Mouse (Mus musculus) liver, embryonic 14.5 days (tissue): ENCODE data around the gene Bpifc. TPM values are rescaled to one million over a fixed set of nuclear protein-coding genes. Genes with fewer than 3 reads are reported as not detected.

Experiments
- ATAC-seq: fragments of 200-750 bp; cut with Nextera tagmentation; 2 replicates; pipeline ENCODE4 v1.8.0; 2017; ENCODE audit warnings: moderate number of reproducible peaks, mild to moderate bottlenecking, moderate library complexity; ENCODE audit not compliant: insufficient read depth
- DNase-seq, 3 experiments: peaks; one replicate each; pipeline ENCODE4 v3.0.0-alpha.2; 2012 to 2013; ENCODE audit warnings: low read depth in 3 of 3, low spot score in 3 of 3
- H3K27ac ChIP-seq: fragments of 300-500 bp; sonication (generic); 2 replicates; pipeline ENCODE4 v1.5.1; 2014; ENCODE audit warnings: moderate library complexity, mild to moderate bottlenecking, control low read depth, inconsistent platforms
- H3K27me3 ChIP-seq: fragments of 300-500 bp; sonication (generic); 2 replicates; pipeline ENCODE4 v1.6.1; 2014; ENCODE audit warnings: mild to moderate bottlenecking, low read length, moderate library complexity; ENCODE audit not compliant: control insufficient read depth, insufficient read depth
- H3K36me3 ChIP-seq: fragments of 300-500 bp; sonication (generic); replicated peaks from 2 replicates; pipeline ENCODE4 v1.6.1; 2014; ENCODE audit warnings: low read depth; ENCODE audit not compliant: control insufficient read depth, insufficient read depth
- H3K4me1 ChIP-seq, 2 experiments: fragments of 200-500 bp in 1 of 2; fragments of 300-500 bp in 1 of 2; sonication (generic) in 1 of 2; replicated peaks; 2 replicates each; pipeline ENCODE4 v1.6.1; 2012 to 2014; ENCODE audit warnings: antibody characterized with exemption in 1 of 2, inconsistent platforms in 1 of 2, low read length in 1 of 2; ENCODE audit not compliant: control insufficient read depth in 2 of 2, insufficient read depth in 2 of 2
- H3K4me2 ChIP-seq: fragments of 300-500 bp; sonication (generic); 2 replicates; pipeline ENCODE4 v1.6.1; 2014; ENCODE audit warnings: low read depth, mild to moderate bottlenecking, control low read depth, moderate library complexity
- H3K4me3 ChIP-seq, 2 experiments: fragments of 200-500 bp in 1 of 2; fragments of 300-500 bp in 1 of 2; sonication (generic) in 1 of 2; 2 replicates each; pipeline ENCODE4 v1.5.1; 2012 to 2014; ENCODE audit warnings: low read depth in 2 of 2, low read length in 2 of 2, mild to moderate bottlenecking in 2 of 2, control low read depth in 1 of 2, inconsistent platforms in 1 of 2, moderate library complexity in 1 of 2; ENCODE audit not compliant: insufficient read depth in 1 of 2
- H3K9ac ChIP-seq: fragments of 300-500 bp; sonication (generic); replicated peaks from 2 replicates; pipeline ENCODE4 v1.6.1; 2014; ENCODE audit warnings: mild to moderate bottlenecking, control low read depth, moderate library complexity
- H3K9me3 ChIP-seq: fragments of 300-500 bp; sonication (generic); 2 replicates; pipeline ENCODE4 v1.6.1; 2016; ENCODE audit warnings: low read length, mixed read lengths; ENCODE audit not compliant: control insufficient read depth
- CTCF ChIP-seq: IDR thresholded peaks from 2 replicates; pipeline ENCODE4 v1.5.1; 2016; ENCODE audit warnings: antibody characterized with exemption, low read depth, control low read depth
- EP300 ChIP-seq: IDR thresholded peaks from 2 replicates; pipeline ENCODE4 v1.6.1; 2016; ENCODE audit warnings: antibody characterized with exemption, low read depth
- WGBS: fragments of 180-500 bp; shearing (Covaris S2); extraction: QIAGEN DNeasy Blood & Tissue Kit; methylation state at CpG from one replicate; pipeline ENCODE4 v1.1.7; 2014; ENCODE audit not compliant: insufficient replicate concordance; 5-methylcytosine and 5-hydroxymethylcytosine counted together
- polyA plus RNA-seq, 2 experiments: library from polyadenylated mRNA; depleted of rRNA in 1 of 2; stranded (reverse) in 1 of 2; unstranded in 1 of 2; fragments of >200 nt; fragmentation: Nextera tagmentation in 1 of 2; extraction: Ambion mirVana in 1 of 2; gene quantifications; 2 replicates each; pipeline versions ENCODE4 v1.2.1 to v1.2.3; 2012 to 2014

The Bpifc gene
- polyA plus RNA-seq, 2 experiments, result 0.01 TPM; not detected in 1

- H3K4me3 ChIP-seq, result no peak overlapping the region
- no peak for TF ChIP-seq EP300
- TF ChIP-seq CTCF, result no peak
- H3K4me1 ChIP-seq, result no peaks in the 10 kb centered on the region
- WGBS, result 13% methylated on average over 4 of the region's 4 CpGs
- no peaks in the 10 kb centered on the region for H3K9me3 ChIP-seq
- H3K27ac ChIP-seq, result no peak overlapping the region
- DNase-seq (no peak), ATAC-seq (no peak)
- H3K9ac ChIP-seq, result no peak overlapping the region
- H3K4me2 ChIP-seq, result no peak overlapping the region
- H3K27me3 ChIP-seq, result no peaks in the 10 kb centered on the region
- no peaks in the 10 kb centered on the region for H3K36me3 ChIP-seq
Measured at GRCm38 (mm10) chr10:85992412-85992811, 19.3 kb downstream of the Bpifc start.

GRCm38 (mm10) chr10:85989412-85990115, 22.1 kb downstream of the Bpifc start:
- no peaks in the 10 kb centered on the region for H3K36me3 ChIP-seq
- H3K4me1 ChIP-seq, result no peaks in the 10 kb centered on the region
- TF ChIP-seq CTCF (no peak), EP300 (no peak)
- no peak overlapping the region for H3K27ac ChIP-seq
- H3K9me3 ChIP-seq, result no peaks in the 10 kb centered on the region
- WGBS, result 19% methylated on average over 6 of the region's 6 CpGs
- H3K27me3 ChIP-seq, result no peaks in the 10 kb centered on the region
- H3K9ac ChIP-seq, result no peak overlapping the region
- DNase-seq (no peak), ATAC-seq (no peak)
- no peak overlapping the region for H3K4me3 ChIP-seq
- H3K4me2 ChIP-seq, result no peak overlapping the region

GRCm38 (mm10) chr10:85972915-85973314, 38.8 kb downstream of the Bpifc start:
- Histone ChIP-seq H3K27ac (no peak overlapping the region), H3K4me3 (no peak overlapping the region), H3K9ac (no peak overlapping the region), H3K9me3 (no peaks in the 10 kb centered on the region), H3K4me2 (no peak overlapping the region), H3K36me3 (no peaks in the 10 kb centered on the region), H3K4me1 (no peaks in the 10 kb centered on the region), H3K27me3 (no peaks in the 10 kb centered on the region)
- 58% methylated on average over 4 of the region's 4 CpGs for WGBS
- no peak for TF ChIP-seq EP300
- TF ChIP-seq CTCF, result no peak
- ATAC-seq (no peak), DNase-seq (no peak)

- Histone ChIP-seq H3K27ac (no peak overlapping the region), H3K4me2 (no peak overlapping the region), H3K9me3 (no peaks in the 10 kb centered on the region), H3K4me1 (no peaks in the 10 kb centered on the region), H3K4me3 (no peak overlapping the region), H3K36me3 (no peaks in the 10 kb centered on the region), H3K9ac (no peak overlapping the region), H3K27me3 (no peaks in the 10 kb centered on the region)
- no peak for DNase-seq
- 62% methylated on average over 9 of the region's 9 CpGs for WGBS
- ATAC-seq, result no peak
- no peak for TF ChIP-seq EP300
- TF ChIP-seq CTCF, result no peak
Measured at GRCm38 (mm10) chr10:85971826-85972225, 39.9 kb downstream of the Bpifc start.

- DNase-seq, result no peak
- Histone ChIP-seq H3K4me1 (no peaks in the 10 kb centered on the region), H3K9me3 (no peaks in the 10 kb centered on the region), H3K27me3 (no peaks in the 10 kb centered on the region), H3K4me3 (no peak overlapping the region), H3K4me2 (no peak overlapping the region), H3K36me3 (no peaks in the 10 kb centered on the region), H3K9ac (no peak overlapping the region), H3K27ac (no peak overlapping the region)
- 31% methylated on average over 8 of the region's 8 CpGs for WGBS
- TF ChIP-seq EP300, result no peak
- no peak for TF ChIP-seq CTCF
- ATAC-seq, result no peak
Measured at GRCm38 (mm10) chr10:85969894-85970620, 41.6 kb downstream of the Bpifc start.
